Mouse (Mus musculus): ENCODE measurements around the gene Tmbim1.

- TF ChIP-seq E2F4 (IDR thresholded peaks at IDR 0.05; ENCODE audit: insufficient replicate concordance, low read depth, low read length), result no peak
- TF ChIP-seq UBTF (IDR thresholded peaks at IDR 0.05; ENCODE audit: low read depth, low read length), result no peak
- TF ChIP-seq CTCF (conservative IDR thresholded peaks at IDR 0.05 in 1 of 2, IDR thresholded peaks at IDR 0.05 in 1 of 2; ENCODE audit: low read depth in 2 of 2, low read length in 2 of 2), result no peak
- TF ChIP-seq POLR2A (IDR thresholded peaks at IDR 0.05; ENCODE audit: low read depth, low read length), result no peak
- no peak for TF ChIP-seq SIN3A (IDR thresholded peaks at IDR 0.05; ENCODE audit: low read length)
- TF ChIP-seq MAX (IDR thresholded peaks at IDR 0.05; ENCODE audit: low read length), result no peak
- TF ChIP-seq IRF4 (IDR thresholded peaks at IDR 0.05; ENCODE audit: low read depth, low read length), result 0 out of 2 replicates have a peak, but pooled peaks have one; percentile 28
- TF ChIP-seq HCFC1 (IDR thresholded peaks at IDR 0.05; ENCODE audit: low read depth, low read length), result no peak
- no peak for TF ChIP-seq GABPA (IDR thresholded peaks at IDR 0.05; ENCODE audit: insufficient replicate concordance, low read depth, low read length)
Observed at GRCm38 (mm10) chr1:74250096-74250495, 55.3 kb downstream of the Tmbim1 start.
